Mouse (Mus musculus): ENCODE data around the gene Myl9. TPM values are rescaled to one million over a fixed set of nuclear protein-coding genes. Genes with fewer than 3 reads are reported as not detected.
"Not testable (repeated sequence)": the region's sequence is repeated elsewhere in the genome, so short reads cannot be mapped to it uniquely, and the experiment has no call there.

Myl9 gene
- polyA plus RNA-seq, 1 experiment = 40.0 TPM

GRCm38 (mm10) chr2:156780752-156781151, 5.5 kb downstream of the Myl9 start:
- Histone ChIP-seq H3K4me3 (replicated peaks; ENCODE audit: insufficient read depth, low read depth, low read length) (no peak overlapping the region), H3K27ac (ENCODE audit: insufficient read depth, low read length) (no peak overlapping the region), H3K27me3 (ENCODE audit: control insufficient read depth, insufficient read depth, low read length) (no peaks in the 10 kb centered on the region), H3K4me1 (ENCODE audit: control insufficient read depth, insufficient read depth, low read length) (no peaks in the 10 kb centered on the region)
- 26% methylated on average over 17 of the region's 17 CpGs for WGBS
- no peak for TF ChIP-seq CTCF (IDR thresholded peaks at IDR 0.05; ENCODE audit: borderline replicate concordance, insufficient read depth, low read depth, low read length)
- DNase-seq = no peak

GRCm38 (mm10) chr2:156781281-156781680, 6.1 kb downstream of the Myl9 start:
- 79% methylated on average over 4 of the region's 4 CpGs for WGBS
- no peaks in the 10 kb centered on the region for H3K4me1 ChIP-seq (ENCODE audit: control insufficient read depth, insufficient read depth, low read length)

GRCm38 (mm10) chr2:156781836-156782480, 6.7 kb downstream of the Myl9 start:
- Histone ChIP-seq H3K27me3 (ENCODE audit: control insufficient read depth, insufficient read depth, low read length) (no peaks in the 10 kb centered on the region), H3K27ac (ENCODE audit: insufficient read depth, low read length) (no peak overlapping the region), H3K4me3 (replicated peaks; ENCODE audit: insufficient read depth, low read depth, low read length) (no peak overlapping the region), H3K4me1 (ENCODE audit: control insufficient read depth, insufficient read depth, low read length) (no peaks in the 10 kb centered on the region)
- TF ChIP-seq CTCF (IDR thresholded peaks at IDR 0.05; ENCODE audit: borderline replicate concordance, insufficient read depth, low read depth, low read length) = no peak
- no peak for TF ChIP-seq POLR2A (IDR thresholded peaks at IDR 0.05; ENCODE audit: borderline replicate concordance, insufficient read depth, low read length)
- 72% methylated on average over 4 of the region's 4 CpGs for WGBS
- no peak for DNase-seq

More at GRCm38 (mm10) chr2:156781281-156781680, 6.1 kb downstream of the Myl9 start:
- no peak overlapping the region for H3K27ac ChIP-seq (ENCODE audit: insufficient read depth, low read length)
- H3K27me3 ChIP-seq (ENCODE audit: control insufficient read depth, insufficient read depth, low read length) = no peaks in the 10 kb centered on the region
- H3K4me3 ChIP-seq (replicated peaks; ENCODE audit: insufficient read depth, low read depth, low read length) = no peak overlapping the region
- TF ChIP-seq POLR2A (IDR thresholded peaks at IDR 0.05; ENCODE audit: borderline replicate concordance, insufficient read depth, low read length) (no peak), CTCF (IDR thresholded peaks at IDR 0.05; ENCODE audit: borderline replicate concordance, insufficient read depth, low read depth, low read length) (no peak)
- no peak for DNase-seq

- TF ChIP-seq POLR2A (IDR thresholded peaks at IDR 0.05; ENCODE audit: borderline replicate concordance, insufficient read depth, low read length) (no peak), CTCF (IDR thresholded peaks at IDR 0.05; ENCODE audit: borderline replicate concordance, insufficient read depth, low read depth, low read length) (no peak)
- Histone ChIP-seq H3K27ac (ENCODE audit: insufficient read depth, low read length) (no peak overlapping the region), H3K4me3 (replicated peaks; ENCODE audit: insufficient read depth, low read depth, low read length) (no peak overlapping the region), H3K4me1 (ENCODE audit: control insufficient read depth, insufficient read depth, low read length) (no peaks in the 10 kb centered on the region), H3K27me3 (ENCODE audit: control insufficient read depth, insufficient read depth, low read length) (no peaks in the 10 kb centered on the region)
- WGBS = 70% methylated on average over 10 of the region's 10 CpGs
- no peak for DNase-seq
These were observed 7.5 kb downstream of the Myl9 start for GRCm38 (mm10) chr2:156782481-156783348.

GRCm38 (mm10) chr2:156783349-156783728, 8.1 kb downstream of the Myl9 start:
- WGBS = 80% methylated on average over 9 of the region's 9 CpGs
- Histone ChIP-seq H3K27ac (ENCODE audit: insufficient read depth, low read length) (no peak overlapping the region), H3K4me3 (replicated peaks; ENCODE audit: insufficient read depth, low read depth, low read length) (no peak overlapping the region), H3K4me1 (ENCODE audit: control insufficient read depth, insufficient read depth, low read length) (no peaks in the 10 kb centered on the region), H3K27me3 (ENCODE audit: control insufficient read depth, insufficient read depth, low read length) (no peaks in the 10 kb centered on the region)
- DNase-seq = no peak
- TF ChIP-seq POLR2A (IDR thresholded peaks at IDR 0.05; ENCODE audit: borderline replicate concordance, insufficient read depth, low read length) (no peak), CTCF (IDR thresholded peaks at IDR 0.05; ENCODE audit: borderline replicate concordance, insufficient read depth, low read depth, low read length) (no peak)

DNA sequence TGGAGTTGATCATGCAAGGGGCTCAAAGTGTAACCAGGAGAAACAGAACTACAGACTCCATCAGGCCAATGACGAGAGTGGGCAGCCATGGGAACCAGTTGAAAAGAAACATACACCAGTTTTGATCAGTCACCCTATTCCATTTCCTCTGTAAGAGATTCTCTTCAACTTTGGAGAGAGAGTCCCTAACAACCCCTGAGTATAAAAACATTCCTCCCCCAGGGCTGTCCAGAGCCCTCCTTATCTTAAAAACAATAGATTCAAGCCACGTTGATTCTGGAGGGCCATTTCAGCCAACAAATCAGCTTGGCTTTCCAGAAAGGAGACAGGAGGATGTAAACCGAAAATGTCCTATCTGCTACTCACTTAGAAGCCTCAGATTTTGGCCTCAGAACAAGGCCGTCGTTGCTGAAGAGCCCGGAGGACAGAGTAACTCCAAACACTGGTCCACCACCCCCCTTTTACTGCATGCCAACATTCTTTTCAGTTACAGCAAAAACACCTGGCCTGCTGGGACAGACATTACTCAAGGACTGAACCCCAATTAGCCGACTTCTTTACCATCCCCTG, 8.9 kb downstream of the Myl9 start:
- Histone ChIP-seq H3K4me3 (replicated peaks; ENCODE audit: insufficient read depth, low read depth, low read length) (no peak overlapping the region), H3K4me1 (ENCODE audit: control insufficient read depth, insufficient read depth, low read length) (no peaks in the 10 kb centered on the region), H3K27ac (ENCODE audit: insufficient read depth, low read length) (no peak overlapping the region), H3K27me3 (ENCODE audit: control insufficient read depth, insufficient read depth, low read length) (no peaks in the 10 kb centered on the region)
- 66% methylated on average over 7 of the region's 7 CpGs for WGBS
- no peak for DNase-seq
- TF ChIP-seq POLR2A (IDR thresholded peaks at IDR 0.05; ENCODE audit: borderline replicate concordance, insufficient read depth, low read length) (no peak), CTCF (IDR thresholded peaks at IDR 0.05; ENCODE audit: borderline replicate concordance, insufficient read depth, low read depth, low read length) (no peak)

GRCm38 (mm10) chr2:156784891-156785290, 9.7 kb downstream of the Myl9 start:
- H3K27me3 ChIP-seq (ENCODE audit: control insufficient read depth, insufficient read depth, low read length) = no peaks in the 10 kb centered on the region
- no peak for TF ChIP-seq POLR2A (IDR thresholded peaks at IDR 0.05; ENCODE audit: borderline replicate concordance, insufficient read depth, low read length)
- TF ChIP-seq CTCF (IDR thresholded peaks at IDR 0.05; ENCODE audit: borderline replicate concordance, insufficient read depth, low read depth, low read length) = no peak
- H3K4me1 ChIP-seq (ENCODE audit: control insufficient read depth, insufficient read depth, low read length) = no peaks in the 10 kb centered on the region

DNA sequence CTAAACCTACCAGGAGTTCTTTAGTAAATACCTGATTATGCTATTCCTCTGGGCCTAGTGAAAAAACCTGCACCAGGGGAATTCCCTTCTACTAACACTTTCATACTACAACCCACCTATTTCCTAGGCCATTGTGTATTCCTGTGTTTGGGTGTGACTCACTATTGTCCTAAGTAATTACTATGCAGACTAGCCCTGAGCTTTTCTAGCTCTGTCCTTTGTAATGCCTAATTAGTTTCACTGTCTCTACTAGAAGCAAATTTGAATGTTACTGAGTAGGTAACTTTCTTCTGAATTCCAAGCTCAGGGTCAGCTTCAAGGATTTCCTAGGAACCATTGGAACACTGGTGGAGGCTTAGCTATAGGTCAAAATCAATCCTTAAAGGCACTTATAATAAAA, 11.1 kb downstream of the Myl9 start:
- not testable (repeated sequence) for H3K4me1 ChIP-seq (ENCODE audit: control insufficient read depth, insufficient read depth, low read length); H3K4me3 ChIP-seq (replicated peaks; ENCODE audit: insufficient read depth, low read depth, low read length); H3K27me3 ChIP-seq (ENCODE audit: control insufficient read depth, insufficient read depth, low read length); DNase-seq; H3K27ac ChIP-seq (ENCODE audit: insufficient read depth, low read length)

More at GRCm38 (mm10) chr2:156784891-156785290, 9.7 kb downstream of the Myl9 start:
- WGBS = 89% methylated on average over 2 of the region's 2 CpGs
- no peak overlapping the region for H3K4me3 ChIP-seq (replicated peaks; ENCODE audit: insufficient read depth, low read depth, low read length)
- no peak overlapping the region for H3K27ac ChIP-seq (ENCODE audit: insufficient read depth, low read length)
- no peak for DNase-seq
